Mouse (Mus musculus): ENCODE measurements at regions not wholly inside any gene's neighbourhood (a gene's known extent, or its start where the extent isn't known, plus 50 kb on each side); places are given as distances from the start of the nearest gene placed in this dataset.

- TF ChIP-seq POLR2A (IDR thresholded peaks at IDR 0.05; ENCODE audit: control insufficient read depth in 1 of 2, insufficient read depth in 1 of 2, low read depth in 1 of 2, low read length in 2 of 2, poor library complexity in 1 of 2): no peak
- no peak for TF ChIP-seq CTCF (IDR thresholded peaks at IDR 0.05 in 2 of 3, conservative IDR thresholded peaks at IDR 0.05 in 1 of 3; ENCODE audit: control insufficient read depth in 1 of 3, insufficient read depth in 1 of 3, low read depth in 2 of 3, low read length in 3 of 3, poor library complexity in 1 of 3, severe bottlenecking in 1 of 3)
- TF ChIP-seq HCFC1 (IDR thresholded peaks at IDR 0.05; ENCODE audit: low read depth, low read length): no peak
- TF ChIP-seq UBTF (IDR thresholded peaks at IDR 0.05; ENCODE audit: borderline replicate concordance, insufficient read depth, low read depth, low read length): no peak
- no peak for TF ChIP-seq BHLHE40 (IDR thresholded peaks at IDR 0.05; ENCODE audit: borderline replicate concordance, low read depth, low read length)
- TF ChIP-seq EP300 (IDR thresholded peaks at IDR 0.05; ENCODE audit: low read depth in 1 of 2, low read length in 2 of 2): no peak
Observed at GRCm38 (mm10) chr10:109569798-109570197, 559.0 kb upstream of the Syt1 start.

Measured in MEL (cell line).